Mouse (Mus musculus): ENCODE results near the gene Fndc3b.

Fndc3b gene

DNA sequence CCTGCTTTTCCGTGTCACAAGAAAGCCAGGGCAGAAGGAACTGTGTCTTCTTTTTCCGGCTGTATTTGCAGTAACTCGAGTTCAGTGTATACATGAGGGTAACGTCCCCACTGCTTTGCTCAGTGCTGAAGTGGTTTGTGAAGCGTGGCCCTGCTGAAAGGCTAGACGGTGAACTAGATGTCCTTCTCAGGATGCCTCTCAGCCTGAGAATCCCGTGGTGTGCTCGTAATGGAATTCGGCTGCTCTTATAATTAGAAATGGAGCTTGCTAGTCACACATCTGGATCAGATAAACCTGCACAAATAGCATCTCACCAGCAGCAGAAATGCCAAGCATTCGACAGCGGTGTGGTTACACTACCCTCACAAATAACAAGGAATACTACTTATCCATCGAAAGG, 40.7 kb downstream of the Fndc3b start:
- peak; percentile 49 for DNase-seq (ENCODE audit: low read depth, low spot score)

DNA sequence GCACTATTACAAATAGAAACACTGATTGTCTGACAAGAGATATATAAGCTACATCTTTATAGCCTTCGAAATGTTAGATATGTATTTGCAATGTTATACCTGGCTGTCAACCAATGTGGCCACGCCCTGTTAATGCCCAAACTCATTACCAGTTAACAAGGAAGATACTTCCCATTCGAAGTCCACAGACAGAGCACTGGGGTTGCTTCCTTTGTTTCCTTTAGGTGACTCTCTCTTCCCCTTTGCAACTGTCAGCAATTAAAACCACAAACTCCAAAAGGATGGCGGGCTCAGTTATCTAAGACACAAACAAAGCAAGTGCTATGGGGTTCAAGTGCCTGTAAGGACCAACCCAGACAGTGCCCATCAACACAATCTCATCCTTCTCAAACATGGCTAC, 43.8 kb downstream of the Fndc3b start:
- no peak for DNase-seq (ENCODE audit: low read depth, low spot score)

DNA sequence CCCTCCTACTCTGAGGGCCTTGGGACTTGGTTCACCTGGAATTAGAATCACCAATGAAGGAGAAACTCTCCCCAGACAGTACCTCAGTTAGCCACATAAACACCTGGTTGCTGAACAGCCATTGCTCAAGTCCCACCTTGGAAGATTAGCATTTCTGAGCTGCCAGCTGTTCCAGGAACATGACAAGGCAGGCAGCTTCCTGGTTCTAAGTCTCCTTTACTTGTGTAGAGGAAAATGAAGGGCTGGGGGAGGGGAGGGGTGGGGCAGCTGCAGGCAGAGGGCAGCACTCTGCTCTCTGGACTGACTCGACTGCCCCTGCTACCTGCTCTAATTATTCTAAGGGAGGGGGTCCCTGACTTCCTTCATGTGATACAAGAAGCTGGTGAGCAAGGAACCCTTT, 45.8 kb downstream of the Fndc3b start:
- no peak for DNase-seq (ENCODE audit: low read depth, low spot score)

GRCm38 (mm10) chr3:27663221-27663620, 47.9 kb downstream of the Fndc3b start:
- no peak for DNase-seq (ENCODE audit: low read depth, low spot score)

DNA sequence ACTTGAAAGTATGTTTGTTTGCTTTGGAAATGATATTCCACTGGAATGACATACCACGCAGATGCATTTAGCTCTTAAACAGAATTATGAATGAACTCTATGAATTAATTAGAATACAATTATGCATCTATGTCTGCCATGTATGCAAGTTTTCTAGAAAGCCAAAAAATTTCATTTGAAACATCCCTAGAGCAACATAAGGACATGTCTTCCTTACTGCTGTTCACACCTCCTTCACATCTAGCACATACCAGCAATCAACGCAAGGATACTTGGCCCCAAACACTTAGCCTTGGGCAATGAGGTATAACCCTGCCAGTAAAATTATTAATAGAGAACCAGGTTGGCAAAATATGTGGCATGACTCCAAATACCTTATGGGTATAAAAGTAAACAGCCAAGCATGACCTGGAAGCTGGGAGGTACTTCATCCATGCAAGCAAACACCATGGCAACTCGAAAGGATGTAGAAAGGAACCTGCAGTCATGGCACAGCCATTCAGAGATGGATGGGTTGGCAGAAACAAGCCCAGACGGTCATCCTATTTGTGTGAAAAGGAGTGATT, 52.8 kb downstream of the Fndc3b start:
- DNase-seq (ENCODE audit: low read depth, low spot score): no peak

- peak; percentile 50 for DNase-seq (ENCODE audit: low read depth, low spot score)
Observed at GRCm38 (mm10) chr3:27656764-27657390, 54.2 kb downstream of the Fndc3b start.

DNA sequence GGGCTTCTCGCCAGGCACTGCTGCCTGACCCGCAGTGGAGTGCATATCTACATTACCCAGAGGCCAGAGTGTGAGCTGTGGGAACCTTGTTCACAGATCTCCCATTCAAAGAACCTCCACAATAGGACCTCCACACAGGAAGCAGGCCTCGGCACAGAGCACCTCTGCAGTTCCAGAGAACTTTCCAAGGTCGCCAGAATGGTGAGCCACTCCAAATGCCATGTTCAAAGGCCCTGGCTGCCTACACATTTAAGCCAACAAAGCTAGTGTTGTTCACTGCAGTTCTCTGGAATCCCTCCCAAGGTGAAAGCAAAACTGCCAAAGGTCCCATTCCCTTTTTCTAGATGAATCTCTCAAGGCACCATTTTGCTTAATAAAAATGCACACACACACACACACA, 55.4 kb downstream of the Fndc3b start:
- no peak for DNase-seq (ENCODE audit: low read depth, low spot score)

DNA sequence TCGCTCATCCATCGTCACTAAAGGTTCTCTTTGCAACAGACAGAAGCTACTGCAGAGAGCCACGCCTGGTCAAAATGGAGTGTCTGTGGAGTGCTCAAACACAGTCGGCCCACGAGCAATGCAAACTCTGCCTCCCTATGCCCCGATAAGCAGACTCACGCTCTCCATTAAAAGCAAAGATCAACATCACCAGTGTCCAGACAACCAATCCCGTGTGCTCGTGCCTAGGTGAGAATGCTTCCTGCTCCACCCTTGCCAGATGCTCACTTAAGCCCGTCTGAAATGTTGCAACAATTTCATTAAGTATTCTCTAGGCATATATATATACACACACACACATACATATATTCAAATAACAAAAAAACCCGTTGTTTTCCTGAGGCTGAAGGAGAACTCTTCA, 56.1 kb downstream of the Fndc3b start:
- no peak for DNase-seq (ENCODE audit: low read depth, low spot score)

DNA sequence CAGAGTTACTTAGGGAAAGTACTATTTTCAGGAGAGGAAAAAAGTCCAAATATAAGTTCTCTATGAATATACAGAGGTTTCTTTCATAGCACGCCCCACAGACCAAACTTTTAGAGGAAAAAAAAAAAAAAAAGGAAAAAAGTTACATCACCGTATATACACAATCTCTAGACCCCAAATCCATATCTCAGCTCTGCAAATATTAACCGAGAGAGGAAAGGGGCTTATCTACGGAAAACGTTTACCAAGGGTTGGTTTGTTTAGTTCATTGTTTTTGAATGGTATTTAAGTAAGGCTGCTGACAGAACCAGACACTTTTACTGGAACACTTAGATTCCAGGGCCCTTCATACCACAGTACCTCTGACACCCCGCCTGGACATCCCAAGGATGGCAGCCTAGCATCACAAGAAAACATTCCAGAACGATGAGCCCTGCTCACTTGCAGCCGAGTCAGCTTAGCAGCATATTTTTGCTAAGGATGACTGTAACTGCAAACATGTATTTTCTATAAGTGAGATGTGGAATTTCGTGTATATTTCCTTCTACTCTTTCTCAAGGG, 58.6 kb downstream of the Fndc3b start:
- DNase-seq (ENCODE audit: low read depth, low spot score): no peak

DNA sequence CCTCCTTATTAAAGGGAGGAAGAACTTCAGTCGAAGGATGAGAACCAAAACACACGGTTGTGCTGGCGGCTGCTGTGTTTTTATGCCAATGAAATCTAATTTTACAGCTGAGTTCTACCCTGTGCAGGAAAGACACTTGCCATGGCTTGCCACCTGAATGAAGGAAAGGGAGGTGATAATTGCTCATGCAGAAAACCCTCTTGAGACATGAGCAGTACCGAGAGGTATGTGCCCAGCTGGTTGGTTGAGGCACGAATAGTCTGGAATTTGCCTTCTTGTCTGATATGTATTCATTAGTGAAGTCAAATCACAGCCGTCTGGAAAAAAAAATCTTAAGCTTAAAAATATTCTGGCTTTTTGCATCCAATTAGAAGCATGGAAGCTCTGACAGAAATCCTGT, 59.4 kb downstream of the Fndc3b start:
- DNase-seq (ENCODE audit: low read depth, low spot score): no peak

DNA sequence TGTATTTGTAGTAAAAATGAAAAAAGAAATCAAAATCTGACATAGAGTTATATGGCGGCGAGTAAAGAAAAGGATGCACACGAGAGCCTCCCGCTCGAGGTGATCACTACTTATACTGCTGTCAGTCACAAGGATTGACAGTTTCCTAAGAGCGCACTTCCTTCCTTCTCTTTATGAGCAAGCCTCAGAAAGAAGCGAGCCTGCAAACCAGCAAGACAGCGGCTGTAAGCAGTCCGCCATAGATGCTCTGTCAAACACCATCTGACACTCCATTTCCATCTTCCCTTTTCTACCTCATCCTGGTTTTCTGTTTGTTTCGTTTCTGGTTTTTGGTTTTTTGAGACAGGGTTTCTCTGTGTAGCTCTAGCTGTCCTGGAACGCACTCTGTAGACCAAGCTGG, 61.0 kb downstream of the Fndc3b start:
- no peak for DNase-seq (ENCODE audit: low read depth, low spot score)

- no peak for DNase-seq (ENCODE audit: low read depth, low spot score)
Observed at GRCm38 (mm10) chr3:27649316-27649715, 61.8 kb downstream of the Fndc3b start.

GRCm38 (mm10) chr3:27642381-27642780, 68.7 kb downstream of the Fndc3b start:
- no peak for DNase-seq (ENCODE audit: low read depth, low spot score)

- no peak for DNase-seq (ENCODE audit: low read depth, low spot score)
Observed at GRCm38 (mm10) chr3:27639701-27640100, 71.4 kb downstream of the Fndc3b start.

- peak; percentile 52 for DNase-seq (ENCODE audit: low read depth, low spot score)
Observed at GRCm38 (mm10) chr3:27637046-27637661, 74.0 kb downstream of the Fndc3b start.

DNA sequence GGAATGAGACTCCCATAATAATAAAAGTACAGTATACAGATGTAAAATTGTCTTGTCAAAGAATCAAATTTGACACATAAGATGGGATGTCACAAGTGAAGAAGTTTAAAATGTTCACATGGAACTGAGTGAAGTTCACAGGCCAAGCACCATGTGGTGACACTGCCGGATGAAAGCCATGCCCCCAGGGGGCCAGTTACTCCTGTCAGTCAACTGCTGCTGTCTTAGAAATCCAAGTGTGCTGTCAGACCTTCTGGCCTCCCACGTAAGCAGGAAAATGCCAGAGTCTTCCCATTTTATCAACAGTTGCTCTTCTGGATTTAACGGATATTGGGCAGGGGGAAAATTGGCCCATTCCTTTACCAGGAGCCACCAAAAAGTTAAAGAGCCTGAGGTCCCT, 75.3 kb downstream of the Fndc3b start:
- peak; percentile 60 for DNase-seq (ENCODE audit: low read depth, low spot score)

- DNase-seq (ENCODE audit: low read depth, low spot score): no peak
Observed at GRCm38 (mm10) chr3:27632880-27633279, 78.2 kb downstream of the Fndc3b start.

- DNase-seq (ENCODE audit: low read depth, low spot score): no peak
Observed at GRCm38 (mm10) chr3:27631112-27631511, 80.0 kb downstream of the Fndc3b start.

GRCm38 (mm10) chr3:27629716-27630115, 81.4 kb downstream of the Fndc3b start:
- no peak for DNase-seq (ENCODE audit: low read depth, low spot score)

- no peak for DNase-seq (ENCODE audit: low read depth, low spot score)
Observed at GRCm38 (mm10) chr3:27626301-27626700, 84.8 kb downstream of the Fndc3b start.

GRCm38 (mm10) chr3:27625592-27625985, 85.5 kb downstream of the Fndc3b start:
- DNase-seq (ENCODE audit: low read depth, low spot score): no peak

DNA sequence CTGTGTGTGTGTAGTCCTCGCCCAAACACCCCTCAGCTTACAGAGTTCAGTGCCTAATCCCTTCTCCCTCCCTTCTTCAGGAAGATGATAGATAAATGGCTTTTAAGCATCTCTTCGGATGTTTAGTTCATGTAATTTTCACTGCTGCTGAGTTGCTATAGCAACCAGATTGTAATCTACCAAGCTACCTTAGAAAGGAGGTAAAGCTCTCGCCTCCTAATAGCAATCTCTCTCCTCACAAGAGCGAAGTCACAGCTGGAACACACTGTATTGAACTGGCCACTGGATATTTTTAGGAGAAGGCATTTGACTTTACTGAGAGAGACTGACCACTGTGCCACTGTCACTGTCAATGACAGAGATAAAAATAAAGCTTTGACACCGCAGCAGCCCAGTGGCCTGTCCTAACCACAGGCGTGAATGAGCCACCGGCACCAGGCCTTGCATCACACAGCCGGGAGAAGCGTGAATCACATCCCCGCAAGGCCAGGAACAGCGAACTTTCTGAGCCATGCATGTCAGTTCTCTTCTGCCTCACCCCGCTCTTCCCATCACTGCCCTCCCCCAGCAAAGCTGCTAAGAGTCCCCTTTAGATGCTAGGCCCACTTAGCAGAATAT, 86.0 kb downstream of the Fndc3b start:
- DNase-seq (ENCODE audit: low read depth, low spot score): no peak

DNA sequence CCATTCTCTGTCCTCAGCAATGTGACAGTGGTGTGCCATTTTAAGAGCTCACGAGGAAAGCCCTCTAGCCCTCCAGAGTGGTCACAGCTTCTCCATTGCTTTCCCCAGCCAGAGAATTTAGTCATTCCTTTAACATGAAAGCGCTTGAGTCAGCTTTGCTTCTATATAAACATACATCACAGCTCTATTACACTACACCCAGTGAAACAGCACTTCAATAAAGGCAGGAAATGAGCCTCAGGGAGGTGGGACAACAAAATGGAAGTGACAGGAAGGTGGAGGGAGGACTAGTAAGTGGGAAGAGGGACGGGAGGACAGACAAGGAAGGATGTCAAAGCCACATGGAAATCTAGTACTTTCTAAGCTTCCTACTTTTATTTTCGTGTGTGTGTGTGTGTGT, 88.7 kb downstream of the Fndc3b start:
- DNase-seq (ENCODE audit: low read depth, low spot score): no peak

Data from mesoderm, embryonic 11.5 days (tissue).